Mouse (Mus musculus) forebrain, embryonic 16.5 days (tissue): ENCODE results near the gene Cbfa2t3. TPM values are rescaled to one million over a fixed set of nuclear protein-coding genes. Genes with fewer than 3 reads are reported as not detected.
A peak's percentile ranks its signal among the peaks of the same experiment; 100 is the strongest.

ENCODE experiments used
- ATAC-seq: fragments of 200-750 bp; cut with Nextera tagmentation; 2 replicates; pipeline ENCODE4 v1.8.0; 2017; ENCODE audit warnings: mild to moderate bottlenecking, moderate library complexity
- H3K27ac ChIP-seq: fragments of 300-500 bp; sonication (generic); 2 replicates; pipeline ENCODE4 v1.5.1; 2014; ENCODE audit warnings: low read length, control low read depth
- H3K27me3 ChIP-seq: fragments of 300-500 bp; sonication (generic); replicated peaks from 2 replicates; pipeline ENCODE4 v1.6.1; 2014; ENCODE audit warnings: low read length; ENCODE audit not compliant: control insufficient read depth, insufficient read depth
- H3K36me3 ChIP-seq: fragments of 300-500 bp; sonication (generic); 2 replicates; pipeline ENCODE4 v1.6.1; 2014; ENCODE audit not compliant: control insufficient read depth, insufficient read depth
- H3K4me1 ChIP-seq: fragments of 300-500 bp; sonication (generic); replicated peaks from 2 replicates; pipeline ENCODE4 v1.6.1; 2014; ENCODE audit warnings: low read length; ENCODE audit not compliant: control insufficient read depth, insufficient read depth
- H3K4me2 ChIP-seq: fragments of 300-500 bp; sonication (generic); 2 replicates; pipeline ENCODE4 v1.6.1; 2014; ENCODE audit warnings: mild to moderate bottlenecking, low read length, control low read depth
- H3K4me3 ChIP-seq: fragments of 300-500 bp; sonication (generic); replicated peaks from 2 replicates; pipeline ENCODE4 v1.5.1; 2014; ENCODE audit warnings: mild to moderate bottlenecking, low read length, control low read depth
- H3K9ac ChIP-seq: fragments of 300-500 bp; sonication (generic); replicated peaks from 2 replicates; pipeline ENCODE4 v1.6.1; 2014; ENCODE audit warnings: low read depth, low read length, control low read depth
- H3K9me3 ChIP-seq: fragments of 300-500 bp; sonication (generic); 2 replicates; pipeline ENCODE4 v1.6.1; 2016; ENCODE audit warnings: low read length; ENCODE audit not compliant: control insufficient read depth
- WGBS: fragments of 180-500 bp; shearing (Covaris S2); extraction: QIAGEN DNeasy Blood & Tissue Kit; methylation state at CpG from one replicate; pipeline ENCODE4 v1.1.7; 2014; 5-methylcytosine and 5-hydroxymethylcytosine counted together
- polyA plus RNA-seq: library from polyadenylated mRNA; unstranded; fragments of >200 nt; fragmentation: Nextera tagmentation; extraction: Ambion mirVana; gene quantifications from 2 replicates; pipeline ENCODE4 v1.2.1, GENCODE M21; 2015

The Cbfa2t3 gene
- polyA plus RNA-seq, 1 experiment from 2014 or later = 13.8 TPM

GRCm38 (mm10) chr8:122616181-122616905, 82.6 kb downstream of the Cbfa2t3 start:
- no peak overlapping the region for H3K4me2 ChIP-seq
- no peak overlapping the region for H3K27ac ChIP-seq
- ATAC-seq = no peak
- H3K36me3 ChIP-seq = no peaks in the 10 kb centered on the region
- H3K27me3 ChIP-seq = no peaks in the 10 kb centered on the region
- peaks cover 11% of the 10 kb centered on the region for H3K4me1 ChIP-seq
- no peak overlapping the region for H3K9ac ChIP-seq
- H3K9me3 ChIP-seq = no peaks in the 10 kb centered on the region
- no peak overlapping the region for H3K4me3 ChIP-seq
- WGBS = 74% methylated on average over 9 of the region's 9 CpGs

DNA sequence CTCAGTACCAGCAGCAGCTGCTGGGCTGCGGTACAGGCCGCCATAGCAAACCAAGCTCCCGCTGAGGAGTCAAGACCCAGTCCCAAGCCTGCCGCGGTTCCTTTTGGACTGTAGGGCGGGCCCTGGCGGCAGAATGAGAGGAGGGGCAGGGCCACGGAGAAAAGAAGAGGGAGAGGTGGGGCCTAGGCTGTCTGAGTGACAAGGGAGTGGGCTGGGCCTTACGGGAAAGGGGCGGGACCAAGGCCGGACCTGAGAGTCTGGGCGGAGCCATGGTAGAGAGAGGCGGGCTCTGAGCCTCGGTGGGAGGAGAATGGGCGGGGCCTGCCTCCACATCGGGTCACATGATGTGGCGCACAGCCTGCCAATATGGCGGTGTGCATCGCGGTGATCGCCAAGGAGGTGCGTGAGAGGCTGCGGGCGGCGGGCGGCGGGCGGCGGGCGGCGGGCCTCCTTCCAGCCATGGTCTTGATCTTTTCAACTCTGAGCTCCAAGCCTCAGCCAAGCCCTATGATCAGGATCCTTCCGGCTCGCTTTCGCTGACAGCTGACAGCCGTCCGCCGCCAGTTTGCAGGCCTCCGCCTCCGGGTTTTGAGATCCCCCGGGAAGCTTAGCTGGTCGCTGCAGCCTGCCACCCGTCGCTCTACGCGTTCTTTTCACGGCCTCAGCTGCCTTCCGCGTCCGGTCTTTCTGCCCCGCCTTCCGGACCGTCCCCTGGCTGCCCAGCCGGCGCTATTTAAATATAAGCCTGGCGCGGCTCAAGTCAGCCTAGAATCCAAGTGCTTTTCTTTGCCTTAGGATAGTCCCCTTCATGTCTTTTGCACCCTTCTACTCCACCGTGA, 87.4 kb downstream of the Cbfa2t3 start, which contains the start of the genes Galns and Trappc2l:
TSS of gene Galns (minus strand) at position 169 of the 839 bp plus-strand sequence.
TSS of gene Trappc2l (plus strand) at position 346 of the 839 bp plus-strand sequence.
- H3K27me3 ChIP-seq = no peaks in the 10 kb centered on the region
- peak within 1 kb of the TSS; percentile 79 for H3K9ac ChIP-seq
- peak within 1 kb of the TSS; percentile 62 for H3K4me3 ChIP-seq
- H3K4me1 ChIP-seq = peaks cover 16% of the 10 kb centered on the region
- peak within 1 kb of the TSS; percentile 83 for H3K27ac ChIP-seq
- H3K36me3 ChIP-seq = no peaks in the 10 kb centered on the region
- H3K4me2 ChIP-seq = peak within 1 kb of the TSS; percentile 93
- no peaks in the 10 kb centered on the region for H3K9me3 ChIP-seq
- ATAC-seq = peak; percentile 98
- under 1% methylated on average over 46 of the region's 57 CpGs for WGBS

DNA sequence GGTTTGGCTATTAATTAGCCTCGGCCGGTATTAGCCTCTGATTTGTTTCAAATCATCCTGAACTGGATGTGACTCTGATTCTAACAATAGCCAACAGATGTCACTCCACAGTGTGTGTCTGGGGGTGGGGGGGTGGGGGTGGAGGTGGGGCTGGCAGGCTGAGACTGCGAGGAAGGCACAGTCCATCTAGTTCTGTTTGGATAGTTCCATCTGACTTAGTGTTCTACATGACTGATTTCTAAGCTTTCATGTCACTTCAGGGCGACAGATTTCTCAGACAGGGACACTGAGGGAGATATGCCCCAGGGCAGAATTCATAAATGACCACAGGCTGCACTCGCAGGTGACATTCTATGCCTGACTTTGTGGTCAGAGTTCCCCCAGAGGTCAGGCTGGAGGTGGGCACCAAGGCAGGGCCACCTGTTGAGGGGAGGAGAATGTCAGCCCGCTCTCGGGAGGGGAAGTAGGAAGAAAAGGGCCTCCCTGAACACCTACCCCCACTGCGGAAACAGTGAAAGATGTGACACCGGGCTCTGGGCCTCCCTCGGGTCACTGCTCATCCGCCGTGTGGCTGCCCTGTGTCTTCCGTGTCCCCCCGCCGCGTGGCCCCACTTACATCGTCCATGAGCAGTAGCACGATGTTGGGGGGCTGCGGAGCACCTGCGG, 88.2 kb downstream of the Cbfa2t3 start:
- 1% methylated on average over 20 of the region's 20 CpGs for WGBS
- H3K9ac ChIP-seq = peak overlapping the region; percentile 58
- H3K4me2 ChIP-seq = peak overlapping the region; percentile 63
- peaks cover 16% of the 10 kb centered on the region for H3K4me1 ChIP-seq
- H3K9me3 ChIP-seq = no peaks in the 10 kb centered on the region
- no peaks in the 10 kb centered on the region for H3K36me3 ChIP-seq
- ATAC-seq = peak; percentile 11; the same call in 1 of the 2 replicates
- H3K27ac ChIP-seq = no peak overlapping the region; the same call in 1 of the 2 replicates
- H3K27me3 ChIP-seq = no peaks in the 10 kb centered on the region
- peak overlapping the region; percentile 62 for H3K4me3 ChIP-seq

GRCm38 (mm10) chr8:122610209-122610608, 88.7 kb downstream of the Cbfa2t3 start:
- Histone ChIP-seq H3K9ac (no peak overlapping the region), H3K4me3 (no peak overlapping the region), H3K4me1 (peaks cover 16% of the 10 kb centered on the region), H3K9me3 (no peaks in the 10 kb centered on the region), H3K27ac (no peak overlapping the region), H3K27me3 (no peaks in the 10 kb centered on the region), H3K4me2 (peak overlapping the region; percentile 63), H3K36me3 (no peaks in the 10 kb centered on the region)
- 56% methylated on average over 4 of the region's 4 CpGs for WGBS
- no peak for ATAC-seq

GRCm38 (mm10) chr8:122606810-122607209, 92.1 kb downstream of the Cbfa2t3 start:
- Histone ChIP-seq H3K9ac (no peak overlapping the region), H3K36me3 (no peaks in the 10 kb centered on the region), H3K4me2 (no peak overlapping the region), H3K27me3 (no peaks in the 10 kb centered on the region), H3K4me1 (peaks cover 8% of the 10 kb centered on the region), H3K4me3 (no peak overlapping the region), H3K27ac (no peak overlapping the region), H3K9me3 (no peaks in the 10 kb centered on the region)
- ATAC-seq = no peak
- whole genome bisulfite sequencing = 77% methylated on average over 11 of the region's 12 CpGs

- Histone ChIP-seq H3K9ac (no peak overlapping the region), H3K27me3 (no peaks in the 10 kb centered on the region), H3K27ac (no peak overlapping the region), H3K4me3 (no peak overlapping the region), H3K4me2 (no peak overlapping the region), H3K36me3 (no peaks in the 10 kb centered on the region), H3K4me1 (peaks cover 1% of the 10 kb centered on the region), H3K9me3 (no peaks in the 10 kb centered on the region)
- ATAC-seq = no peak
- WGBS = 77% methylated on average over 4 of the region's 4 CpGs
These were observed 93.5 kb downstream of the Cbfa2t3 start for GRCm38 (mm10) chr8:122605367-122605766.

GRCm38 (mm10) chr8:122604640-122605039, 94.3 kb downstream of the Cbfa2t3 start:
- H3K36me3 ChIP-seq = no peaks in the 10 kb centered on the region
- H3K27me3 ChIP-seq = no peaks in the 10 kb centered on the region
- no peaks in the 10 kb centered on the region for H3K9me3 ChIP-seq
- H3K4me3 ChIP-seq = no peak overlapping the region
- H3K4me2 ChIP-seq = no peak overlapping the region
- WGBS = 89% methylated on average over 1 of the region's 1 CpGs
- H3K9ac ChIP-seq = no peak overlapping the region
- H3K27ac ChIP-seq = no peak overlapping the region
- H3K4me1 ChIP-seq = no peaks in the 10 kb centered on the region
- ATAC-seq = no peak

GRCm38 (mm10) chr8:122600666-122601065, 98.2 kb downstream of the Cbfa2t3 start:
- Histone ChIP-seq H3K27ac (no peak overlapping the region), H3K36me3 (no peaks in the 10 kb centered on the region), H3K9me3 (no peaks in the 10 kb centered on the region), H3K4me3 (no peak overlapping the region), H3K27me3 (no peaks in the 10 kb centered on the region), H3K9ac (no peak overlapping the region), H3K4me2 (no peak overlapping the region), H3K4me1 (no peaks in the 10 kb centered on the region)
- ATAC-seq = no peak
- WGBS = 91% methylated on average over 9 of the region's 9 CpGs

GRCm38 (mm10) chr8:122596031-122596430, 102.9 kb downstream of the Cbfa2t3 start:
- no peak overlapping the region for H3K27ac ChIP-seq
- ATAC-seq = no peak
- H3K4me3 ChIP-seq = no peak overlapping the region
- H3K36me3 ChIP-seq = no peaks in the 10 kb centered on the region
- 57% methylated on average over 4 of the region's 4 CpGs for WGBS
- no peak overlapping the region for H3K9ac ChIP-seq
- no peak overlapping the region for H3K4me2 ChIP-seq
- no peaks in the 10 kb centered on the region for H3K9me3 ChIP-seq
- no peaks in the 10 kb centered on the region for H3K4me1 ChIP-seq
- H3K27me3 ChIP-seq = no peaks in the 10 kb centered on the region
